Mouse (Mus musculus) gastrocnemius, postnatal 25 days (tissue): ENCODE measurements around the gene Mecom. TPM values are rescaled to one million over a fixed set of nuclear protein-coding genes. Genes with fewer than 3 reads are reported as not detected.

Source experiments
- DNase-seq: peaks from one replicate; pipeline ENCODE4 v3.0.0; 2022
- total RNA-seq, 2 experiments: library from RNA; stranded (reverse); gene quantifications; 1 replicate in 1 of 2; 2 replicates in 1 of 2; pipeline ENCODE4 v1.2.3; 2021

Mecom gene
- total RNA-seq, 2 experiments from 2014 or later = 6.7 to 8.8 TPM

DNA sequence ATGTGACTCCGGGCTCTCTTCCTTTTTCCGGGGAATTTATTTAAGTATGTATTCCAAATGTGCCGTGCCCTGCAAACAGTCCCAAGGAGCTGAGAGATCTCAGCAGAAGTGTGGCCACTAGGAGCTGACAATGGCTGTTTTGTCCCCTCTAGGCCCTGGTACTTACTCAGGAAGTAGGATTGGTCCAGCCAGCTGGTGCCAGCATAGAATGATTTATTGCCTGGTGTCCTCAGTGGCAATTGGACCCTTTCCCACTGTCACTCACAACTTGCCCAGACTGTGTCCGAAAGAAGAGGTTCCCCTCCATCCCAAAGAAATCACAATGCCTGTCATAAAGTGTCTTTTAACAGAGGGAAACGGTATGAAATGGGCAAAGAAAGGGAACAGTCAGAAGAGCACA is 340.4 kb downstream of the Mecom start:
- DNase-seq = no peak

DNA sequence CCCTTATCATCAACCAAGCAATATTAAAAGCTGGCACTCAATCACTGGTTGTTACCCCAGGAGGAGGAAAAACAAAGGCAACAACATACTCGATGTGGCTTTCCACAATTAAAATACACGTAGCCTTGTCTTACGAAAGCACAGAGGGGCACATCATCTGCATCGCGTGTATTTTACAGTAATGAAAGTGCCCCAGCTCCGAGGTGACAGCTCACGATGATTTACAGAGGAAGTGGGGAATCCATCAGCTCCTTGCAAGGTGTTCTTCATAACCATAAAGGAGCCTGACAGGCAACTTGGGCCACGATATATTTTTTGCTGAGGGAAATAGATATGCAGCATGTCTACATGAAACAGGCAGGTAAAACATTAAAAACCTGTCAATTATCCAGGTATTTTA is 341.7 kb downstream of the Mecom start:
- DNase-seq = no peak

DNA sequence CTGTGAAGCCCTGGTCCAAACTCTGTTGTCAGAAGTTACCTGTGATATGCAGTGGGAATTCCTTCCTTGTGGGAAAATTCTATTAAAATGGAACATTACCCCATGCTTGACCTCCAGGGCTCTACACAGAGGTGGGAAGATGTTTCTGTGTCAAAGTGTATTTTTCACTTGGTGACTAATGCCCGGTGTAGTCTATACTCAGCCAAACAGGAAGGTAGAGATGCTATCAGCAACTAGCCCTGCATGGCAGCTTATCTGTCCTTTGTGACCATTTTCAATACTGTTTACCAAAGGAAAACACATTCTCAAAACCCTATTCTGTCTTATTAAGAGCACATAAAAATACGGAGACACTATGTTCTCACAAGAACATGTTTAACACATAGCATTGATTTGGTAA is 344.0 kb downstream of the Mecom start:
- no peak for DNase-seq

DNA sequence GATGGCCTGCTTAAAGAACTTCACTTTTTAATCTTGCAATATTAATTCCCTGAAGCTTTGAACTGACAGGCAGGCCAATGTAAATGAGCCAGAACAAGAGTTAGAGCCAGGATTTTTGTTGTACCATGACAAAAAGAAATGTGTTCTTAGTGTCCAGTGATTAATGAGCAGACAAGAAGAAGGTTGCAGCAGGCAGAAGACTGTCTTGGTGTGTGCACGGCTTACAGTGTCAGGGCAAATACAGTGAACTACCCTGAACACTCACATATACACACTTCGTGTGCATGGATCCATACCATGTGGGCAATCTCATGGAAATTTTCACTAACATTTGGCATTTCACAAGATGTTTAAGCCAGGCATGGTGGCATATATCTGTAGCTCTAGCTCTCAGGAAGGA is 349.0 kb downstream of the Mecom start:
- no peak for DNase-seq

DNA sequence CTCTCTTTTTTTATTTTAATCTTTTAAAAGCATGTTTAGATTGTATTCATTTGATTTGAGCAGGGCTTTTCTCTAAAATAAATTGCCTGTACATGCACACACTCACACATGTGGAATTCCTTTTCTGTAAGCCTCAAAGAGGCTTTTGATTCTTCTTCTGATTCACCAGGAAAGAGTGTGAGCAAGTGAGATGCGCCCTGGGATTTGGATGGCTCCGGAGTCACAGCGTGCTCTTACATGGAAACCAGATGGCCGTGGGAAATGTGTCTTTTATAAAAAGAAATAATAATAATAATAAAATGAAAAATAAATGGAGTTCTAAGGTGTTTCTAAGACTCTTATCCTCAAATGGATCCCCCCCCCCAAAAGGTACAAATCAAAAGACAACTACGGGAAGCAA is 349.6 kb downstream of the Mecom start:
- no peak for DNase-seq

DNA sequence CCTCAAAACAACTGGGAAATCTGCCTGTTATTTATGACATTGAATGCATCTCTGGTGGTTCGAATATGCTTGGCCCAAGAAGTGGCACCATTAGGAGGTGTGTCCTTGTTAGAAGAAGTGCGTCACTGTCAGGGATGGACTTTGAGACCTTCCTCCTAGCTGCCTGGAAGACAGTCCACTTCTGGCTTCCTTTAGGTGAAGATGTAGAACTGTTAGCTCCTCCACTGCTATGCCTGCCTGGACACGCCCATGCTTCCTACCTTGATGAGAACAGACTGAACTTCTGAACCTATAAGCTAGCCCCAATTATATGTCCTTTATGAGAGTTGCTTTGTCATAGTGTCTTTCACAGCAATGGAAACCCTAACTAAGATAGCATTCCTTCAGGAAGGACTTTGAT is 352.6 kb downstream of the Mecom start:
- DNase-seq = no peak

DNA sequence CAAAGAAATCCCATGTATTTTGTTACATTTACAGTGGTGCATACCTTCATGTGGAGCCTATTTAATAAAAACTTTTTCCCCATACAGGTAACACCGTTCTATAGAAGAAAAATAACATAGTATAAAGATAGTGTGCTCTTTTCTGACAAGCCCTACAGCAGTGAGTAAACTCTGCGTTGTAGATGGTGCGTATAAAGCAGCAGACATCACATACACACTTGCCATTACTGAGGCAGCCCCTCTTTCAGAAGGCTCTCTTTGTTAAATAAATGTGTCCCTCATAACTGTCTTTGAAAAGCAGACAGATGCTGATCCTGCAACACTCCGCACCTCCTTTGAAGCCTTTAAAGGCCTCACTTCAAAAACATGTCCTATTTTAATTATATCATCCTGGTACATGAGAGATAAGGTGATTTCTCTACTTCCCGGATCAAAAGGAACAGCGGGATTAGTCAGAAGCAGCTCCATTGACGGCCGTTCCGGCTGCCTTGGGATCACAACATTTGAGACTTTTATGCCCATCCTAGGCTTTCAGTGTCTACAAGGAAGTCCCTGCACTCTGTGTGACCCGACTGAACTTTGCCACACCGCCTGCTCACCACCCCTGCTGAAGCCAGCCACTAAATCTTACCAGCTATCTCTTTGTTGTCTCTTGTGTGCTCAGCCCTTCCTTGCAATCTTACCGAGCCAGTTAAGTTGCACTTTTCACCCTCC is 355.4 kb downstream of the Mecom start:
- DNase-seq = no peak

DNA sequence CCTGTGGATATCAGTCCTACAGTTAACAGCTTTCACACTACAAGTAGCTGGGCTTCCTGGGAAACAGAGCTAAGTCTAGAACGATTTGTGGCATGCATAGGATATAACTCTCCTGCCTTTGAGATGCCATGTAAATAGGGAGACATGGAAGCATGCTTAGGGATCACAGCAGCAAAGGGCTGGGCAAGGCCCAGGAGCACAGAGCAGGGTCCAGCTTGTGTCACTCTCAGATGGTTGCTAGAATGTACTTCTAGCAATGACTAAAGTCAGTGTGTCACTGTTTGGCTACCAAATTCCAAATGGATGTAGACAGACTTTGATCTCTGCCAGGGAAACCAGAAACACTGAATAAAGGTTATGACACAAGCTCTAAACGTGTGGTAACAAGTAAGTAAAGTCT is 358.5 kb downstream of the Mecom start:
- no peak for DNase-seq

DNA sequence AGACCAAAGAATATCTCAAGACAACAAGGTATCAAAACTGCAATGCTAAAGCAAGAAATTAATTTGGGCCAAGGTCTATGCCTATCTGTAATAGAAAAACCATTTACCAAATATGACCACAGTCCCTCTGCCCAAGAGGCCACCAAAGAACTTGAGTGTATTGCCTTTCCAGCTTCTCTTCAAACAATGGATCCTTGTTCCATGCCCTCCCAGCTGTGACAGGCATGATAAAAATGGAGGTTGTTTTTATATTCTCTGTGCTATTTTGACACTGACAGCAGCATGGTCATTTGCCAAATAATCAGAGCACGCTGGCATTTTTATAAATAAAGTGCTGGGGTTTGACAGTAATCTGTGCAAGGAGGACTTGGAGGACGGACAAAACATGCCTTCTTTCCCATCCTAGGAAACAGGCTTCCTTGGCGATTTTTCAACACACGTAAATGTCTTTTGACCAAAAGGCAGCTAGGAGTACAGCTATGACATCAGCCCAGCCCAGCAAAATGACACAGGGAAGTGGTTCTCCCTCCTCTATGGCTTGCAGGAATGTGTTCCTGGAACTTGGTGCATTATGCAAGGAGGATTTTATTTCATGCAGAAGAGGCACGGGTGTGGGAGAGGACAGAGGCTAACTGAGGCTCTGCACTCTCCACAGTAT is 359.9 kb downstream of the Mecom start:
- DNase-seq = no peak

DNA sequence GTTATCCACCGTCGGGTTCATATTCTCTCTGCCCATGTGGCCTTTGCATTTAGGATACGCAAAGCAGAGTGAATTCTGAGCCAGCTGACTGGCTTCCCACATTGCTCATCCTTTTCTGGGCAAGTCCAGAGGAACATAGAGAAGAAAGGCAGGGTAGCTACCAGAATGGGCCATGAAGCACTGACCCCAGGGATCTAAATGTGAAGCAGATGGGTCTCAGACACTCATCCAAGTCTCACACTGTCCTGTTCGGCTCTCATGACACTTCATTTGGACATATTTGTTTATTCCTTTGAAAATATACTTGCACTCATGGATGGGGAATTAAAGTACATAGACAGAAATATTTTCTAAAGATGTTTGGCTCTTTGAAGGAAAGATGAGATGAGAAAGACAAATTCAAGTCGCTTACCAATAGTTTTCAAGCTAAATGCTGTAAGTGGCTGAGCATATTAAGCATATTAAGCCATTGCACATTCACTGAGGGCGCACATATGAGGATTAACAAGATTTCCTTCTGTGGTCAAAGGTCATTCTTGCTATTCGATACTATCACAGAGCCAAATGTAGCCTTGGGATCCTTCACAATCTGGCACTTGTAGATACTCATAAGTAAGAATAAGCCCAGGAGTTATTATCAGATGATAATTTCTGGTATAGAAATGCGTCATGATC is 365.9 kb downstream of the Mecom start:
- DNase-seq = no peak

DNA sequence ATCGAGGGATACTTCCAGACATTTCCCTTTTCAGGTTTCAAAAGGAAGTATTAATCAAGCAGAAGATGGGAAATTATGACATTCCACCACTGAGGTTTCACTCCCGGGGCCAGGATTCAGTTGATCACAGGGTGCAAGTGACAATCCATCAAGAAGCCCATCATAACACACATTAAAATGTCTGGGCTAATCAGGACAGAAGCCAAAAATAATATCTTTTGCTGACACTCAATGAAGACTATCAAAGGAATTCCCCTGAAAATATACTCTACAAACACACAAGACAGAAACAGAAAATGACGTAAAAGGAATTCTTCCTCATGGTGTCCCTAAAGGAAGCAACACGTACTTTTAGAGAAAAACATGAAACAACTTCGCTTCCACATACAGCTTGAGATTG is 371.2 kb downstream of the Mecom start:
- DNase-seq = no peak

DNA sequence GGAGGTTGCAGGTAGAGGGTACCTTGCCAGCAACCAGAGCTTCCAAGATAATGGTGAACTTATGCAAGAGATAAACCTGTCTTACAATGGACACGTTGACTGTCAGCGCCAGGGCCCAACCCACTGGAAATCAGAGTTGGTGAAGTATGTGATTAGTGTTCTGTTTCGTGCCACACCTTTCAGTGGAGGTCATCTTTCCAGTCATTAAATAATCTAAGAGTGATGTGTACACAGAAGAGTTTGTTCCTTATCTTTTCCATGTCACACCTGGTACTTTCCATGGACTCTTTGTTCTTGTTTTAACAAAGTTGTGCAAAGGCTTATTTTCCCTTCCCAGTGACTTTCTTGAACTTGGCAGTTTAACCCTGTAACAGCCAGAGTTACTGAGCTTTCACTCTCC is 374.0 kb downstream of the Mecom start:
- DNase-seq = no peak

DNA sequence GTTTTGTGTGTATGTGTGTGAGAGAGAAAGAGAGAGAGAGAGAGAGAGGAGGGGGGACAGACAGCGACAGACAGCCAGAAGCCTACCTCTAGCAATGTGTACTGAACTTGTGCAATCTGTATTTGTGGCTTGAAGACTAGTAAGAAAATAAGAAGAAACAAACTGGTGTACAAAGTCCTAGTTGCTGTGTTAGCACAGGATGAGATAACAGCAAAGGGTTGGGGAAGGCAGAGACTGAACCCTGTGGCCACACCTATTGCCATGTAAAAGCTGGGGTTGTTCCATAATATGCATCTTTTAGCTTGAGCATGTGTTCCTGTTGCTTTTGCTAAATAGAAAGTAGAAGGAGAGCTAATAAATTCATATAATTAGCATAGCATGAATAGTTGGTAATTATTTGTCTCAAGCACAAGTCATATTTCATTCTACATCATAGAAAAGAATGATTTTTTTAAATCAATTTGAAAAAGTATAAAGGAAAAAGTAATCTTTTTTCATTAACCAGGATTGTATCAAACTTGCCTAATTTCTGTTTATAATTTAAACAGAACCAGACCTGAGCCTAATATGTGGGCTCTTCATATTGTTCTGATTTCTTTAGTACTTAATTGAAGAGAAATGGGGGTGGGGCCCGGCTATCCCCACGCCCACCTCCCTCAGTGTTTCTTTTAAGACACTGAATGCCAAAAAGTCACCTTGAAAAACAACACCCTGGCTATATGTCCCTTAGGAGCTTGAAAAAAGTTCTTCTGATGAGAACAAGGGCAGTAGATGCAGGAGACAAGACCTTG is 379.2 kb downstream of the Mecom start:
- DNase-seq = no peak

DNA sequence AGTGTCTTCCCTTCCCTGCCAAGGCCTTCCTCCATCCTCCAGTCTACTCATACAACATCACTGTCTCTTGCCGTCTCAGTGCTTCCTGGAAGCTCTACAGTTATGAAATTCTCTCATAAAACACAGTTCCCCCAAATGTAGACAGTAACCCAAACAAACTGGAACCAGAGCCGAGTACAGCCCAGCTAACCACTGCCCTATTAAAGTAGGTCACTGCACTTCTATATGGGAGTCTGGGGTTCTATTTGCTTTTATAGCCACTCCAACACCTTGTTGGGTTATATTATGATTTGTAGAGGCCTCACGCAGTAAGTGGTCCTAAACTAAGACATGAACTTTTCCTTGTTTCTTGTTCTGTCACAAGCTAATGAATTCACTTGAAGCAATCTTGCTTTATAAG is 380.8 kb downstream of the Mecom start:
- no peak for DNase-seq

DNA sequence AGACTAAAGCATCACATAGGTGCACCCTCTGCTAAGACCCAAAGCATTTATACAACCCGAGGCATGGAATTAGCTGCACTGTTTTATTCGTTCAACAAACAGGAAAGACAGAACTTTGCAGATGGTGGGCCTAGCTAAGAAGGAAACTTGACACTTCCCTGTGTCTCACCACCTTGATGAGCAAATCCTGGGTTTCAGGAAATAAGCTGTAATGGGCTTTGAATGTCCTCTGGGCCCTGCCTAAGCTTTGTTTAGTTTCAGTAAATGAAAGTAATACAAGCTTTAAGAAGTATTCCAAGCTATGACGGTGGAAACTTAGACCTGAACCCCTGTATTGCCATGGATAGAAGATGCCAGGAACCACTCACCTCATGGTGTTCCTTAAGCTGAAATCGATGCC is 383.0 kb downstream of the Mecom start:
- no peak for DNase-seq

DNA sequence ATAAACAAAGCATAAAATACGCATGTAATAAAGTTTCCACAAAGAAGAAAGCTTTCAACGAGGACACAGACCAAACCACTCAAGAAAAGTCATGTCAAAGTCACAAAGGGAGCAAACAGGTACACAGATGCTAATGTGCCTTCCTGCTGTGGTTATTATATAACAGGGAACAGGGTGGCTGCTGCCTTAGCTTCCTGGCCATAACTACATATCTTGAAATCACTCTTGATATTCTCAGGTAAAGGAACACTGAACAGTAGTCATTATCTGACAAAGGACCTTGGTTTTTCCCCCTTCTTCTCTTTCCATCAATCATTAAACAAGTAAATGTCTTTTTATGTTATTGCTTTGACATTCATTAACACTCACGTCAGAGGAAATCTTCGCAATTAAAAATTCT is 384.4 kb downstream of the Mecom start:
- no peak for DNase-seq

DNA sequence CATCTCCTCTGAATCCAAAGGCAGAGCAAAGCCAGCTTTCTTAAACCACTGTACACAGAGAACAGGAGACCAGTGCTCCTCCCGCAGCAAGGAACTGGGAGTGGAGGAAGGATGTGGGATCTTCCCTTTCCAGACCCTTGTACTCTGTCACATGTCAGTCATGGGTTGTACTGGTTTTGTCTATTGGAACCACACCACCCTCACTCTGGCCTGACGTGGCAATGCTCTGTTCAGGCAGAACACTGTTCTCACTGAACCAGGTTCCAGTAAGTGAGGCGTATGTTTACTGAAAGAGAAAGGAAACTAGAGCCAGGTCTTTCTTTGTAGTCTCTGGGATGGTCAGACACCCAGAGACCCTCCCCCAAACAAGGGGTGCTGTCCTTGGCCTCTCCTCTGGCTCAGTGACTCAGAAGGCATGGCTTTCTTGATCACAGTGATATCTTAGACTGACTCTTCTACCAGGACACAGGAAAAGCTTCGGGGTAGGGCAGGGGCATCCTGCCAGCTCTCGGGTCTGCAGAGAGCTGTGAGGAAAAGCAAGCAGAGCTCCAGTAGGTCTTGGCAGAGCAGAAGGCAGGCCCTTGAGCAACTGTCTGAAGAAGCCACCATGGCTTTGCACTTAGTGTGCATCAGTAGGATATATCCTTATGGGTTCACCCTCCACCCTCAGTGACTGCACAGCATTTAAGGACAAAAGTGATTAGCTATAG is 386.7 kb downstream of the Mecom start:
- no peak for DNase-seq

DNA sequence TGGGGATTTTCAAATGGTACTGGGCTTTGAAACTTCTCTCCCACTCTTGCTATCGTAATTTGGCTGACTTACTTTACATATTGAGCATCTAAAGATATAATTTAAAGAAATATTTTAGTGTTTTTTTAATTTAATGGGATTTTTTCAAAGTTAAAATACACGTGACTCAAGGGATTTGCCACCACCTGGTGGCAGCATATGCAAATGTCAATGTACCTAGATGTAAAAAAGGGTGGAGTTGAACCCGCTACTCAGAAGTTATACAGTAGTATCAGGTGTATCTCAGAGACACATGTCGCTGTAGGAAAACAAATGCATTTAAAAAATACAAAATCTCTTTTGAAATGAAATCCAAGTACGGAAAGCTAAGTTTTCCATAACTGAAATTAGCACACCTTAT is 387.5 kb downstream of the Mecom start:
- no peak for DNase-seq

DNA sequence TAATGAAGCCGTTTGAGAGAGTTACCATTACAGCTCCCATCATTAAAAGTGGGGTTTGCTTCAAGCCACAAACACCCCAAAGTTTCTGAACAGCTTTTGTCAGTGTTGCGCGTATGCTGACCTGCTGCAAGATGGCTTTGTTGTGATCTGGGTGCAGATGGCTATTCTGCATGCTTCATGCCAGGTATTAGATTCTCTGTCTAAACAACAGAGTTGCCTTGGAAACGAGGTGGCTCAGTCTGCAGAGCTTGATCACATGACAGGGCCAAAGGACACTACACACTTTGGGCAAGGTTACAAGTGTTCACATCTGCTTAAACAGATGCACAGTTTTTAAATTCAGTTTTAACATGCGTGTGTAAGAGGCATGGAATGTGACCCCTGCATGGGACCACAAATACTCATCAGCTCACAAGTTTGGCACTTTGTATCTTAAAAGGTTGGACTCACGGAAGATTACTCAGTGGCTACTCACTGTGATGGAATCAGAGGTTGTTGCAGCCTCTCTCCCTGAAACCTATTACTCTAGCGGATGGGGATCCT is 390.6 kb downstream of the Mecom start:
- DNase-seq = no peak

DNA sequence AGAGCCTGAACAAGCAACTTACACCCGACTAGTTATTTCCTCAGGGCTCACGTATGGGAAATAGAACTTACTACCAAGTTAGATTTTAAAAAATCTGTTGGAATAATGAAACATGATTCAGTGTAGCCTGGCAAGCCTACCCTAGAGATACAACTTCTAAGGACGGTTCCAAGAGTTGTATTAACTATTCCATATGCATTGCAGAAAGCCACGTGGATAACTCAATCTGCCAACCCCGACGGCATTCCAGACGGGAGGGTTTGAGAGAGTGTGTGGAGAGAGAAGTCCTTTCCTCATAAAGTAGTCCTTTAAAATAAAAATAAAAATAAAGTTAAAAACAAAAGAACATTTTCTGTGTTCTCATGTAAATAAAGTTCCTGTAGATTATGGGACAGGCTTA is 393.4 kb downstream of the Mecom start:
- no peak for DNase-seq

DNA sequence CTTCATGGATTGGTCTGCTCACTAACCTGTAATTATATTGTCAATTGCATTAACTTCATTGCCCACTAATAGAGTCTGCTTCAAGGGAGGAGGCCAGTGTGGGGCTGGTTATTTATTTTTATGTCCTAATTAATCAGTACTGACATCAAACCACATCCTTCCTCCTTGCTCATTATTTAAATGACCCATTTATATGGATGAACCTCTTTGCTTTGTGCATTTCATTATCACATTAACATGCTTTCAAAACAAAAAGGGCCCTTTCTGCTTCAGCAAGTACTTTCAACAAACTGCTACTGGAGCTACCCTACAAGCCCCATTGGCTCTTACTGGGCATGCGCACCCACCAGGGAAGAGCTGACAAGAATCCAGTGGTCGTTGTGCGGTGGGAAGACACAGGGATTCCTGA is 393.9 kb downstream of the Mecom start:
- DNase-seq = no peak

DNA sequence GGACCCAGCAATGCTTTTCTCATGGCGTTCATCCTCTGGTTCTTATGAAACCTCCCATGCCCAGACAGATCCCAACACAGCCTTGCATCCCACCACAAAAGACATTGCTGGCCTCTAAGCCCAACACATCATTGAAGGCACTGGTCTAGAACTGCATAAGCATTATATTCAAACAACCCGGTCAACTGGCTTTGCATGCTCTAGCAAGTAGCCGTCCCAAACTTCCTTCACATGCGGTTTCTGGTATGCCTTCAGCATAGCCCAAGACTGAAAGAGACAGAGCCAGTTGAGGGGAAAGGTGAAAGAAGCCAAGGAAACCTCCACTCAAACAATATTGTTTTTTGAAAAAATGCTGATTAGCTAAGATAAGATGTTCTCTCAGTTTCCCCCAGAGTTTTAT is 397.7 kb downstream of the Mecom start:
- no peak for DNase-seq
